Mouse (Mus musculus) liver, adult 2 months (tissue): ENCODE data around the gene Crtc1.

Source experiments
- CTCF ChIP-seq: fragments of 200-500 bp; IDR thresholded peaks from 2 replicates; pipeline ENCODE4 v1.5.1; 2011; ENCODE audit warnings: low read depth, low read length, control low read depth
- POLR2A ChIP-seq: fragments of 200-500 bp; IDR thresholded peaks from 2 replicates; pipeline ENCODE4 v1.6.1; 2011; ENCODE audit warnings: low read length, control low read depth; ENCODE audit not compliant: insufficient read depth; ENCODE audit errors: extremely low read depth

- TF ChIP-seq POLR2A (no peak), CTCF (no peak)
Observed at GRCm38 (mm10) chr8:70409019-70409418, 30.4 kb downstream of the Crtc1 start.
